27 mouse cellular contexts compared by ENCODE assay signal in genomic region chr3:103242156-103242555, GRCm38 (mm10). TPM values are rescaled to one million over a fixed set of nuclear protein-coding genes. Genes with fewer than 3 reads are reported as not detected.
DNase-seq lines count a peak whose midpoint lies in the region; ATAC-seq and TF ChIP-seq lines count a peak whose summit lies in the region.
"Had no signal": no experiment of that assay in that cellular context is flagged by ENCODE, and none has a peak within 500 bp of the region (broad histone marks: within the 10 kb centered on the region; RNA-seq: fewer than 3 reads in every experiment).

No protein-coding gene starts in this region.

- intact Hi-C loops in left cerebral cortex, adult 2 months (cut with DNase I) = no loop called here
- intact Hi-C loops in gastrocnemius, postnatal 14 days (cut with DNase I; ENCODE audit: low total_unique reads) = no loop called here

- H3K27ac ChIP-seq in left cerebral cortex, adult 2 months = 0 out of 2 replicates have a peak overlapping the region, but pooled peaks have one; percentile 2
- peak overlapping the region; percentile 51 for H3K27ac ChIP-seq in embryonic fibroblast, embryonic 13.5 days (ENCODE audit: insufficient read depth, low read length)
- no peak overlapping the region for H3K27ac ChIP-seq in hindbrain, embryonic 12.5 days
- H3K27ac ChIP-seq: embryonic facial prominence, embryonic 10.5 days; embryonic facial prominence, embryonic 12.5 days; forebrain, embryonic 10.5 days; forebrain, embryonic 12.5 days had no signal

- H3K36me3 ChIP-seq in hindbrain, embryonic 12.5 days = no peaks in the 10 kb centered on the region
- H3K36me3 ChIP-seq: embryonic facial prominence, embryonic 10.5 days; embryonic facial prominence, embryonic 12.5 days; forebrain, embryonic 10.5 days; forebrain, embryonic 12.5 days; G1E had no signal

- H3K27me3 ChIP-seq in hindbrain, embryonic 12.5 days = no peaks in the 10 kb centered on the region
- H3K27me3 ChIP-seq: CH12.LX; embryonic facial prominence, embryonic 12.5 days; forebrain, embryonic 12.5 days; Patski had no signal

- no peak for TF ChIP-seq POLR2A in embryonic fibroblast, embryonic 13.5 days (IDR thresholded peaks at IDR 0.05; ENCODE audit: low read depth, low read length)

- no peaks in the 10 kb centered on the region for H3K4me1 ChIP-seq in embryonic fibroblast, embryonic 13.5 days (ENCODE audit: control insufficient read depth, insufficient read depth, low read length)
- H3K4me1 ChIP-seq in hindbrain, embryonic 12.5 days = no peaks in the 10 kb centered on the region
- H3K4me1 ChIP-seq: embryonic facial prominence, embryonic 10.5 days; embryonic facial prominence, embryonic 12.5 days; forebrain, embryonic 10.5 days; forebrain, embryonic 12.5 days had no signal

- no peak for DNase-seq in frontal cortex, postnatal 14 days (ENCODE audit: low spot score in 2 of 2)
- DNase-seq in left cerebral cortex, adult 2 months (ENCODE audit: extremely low spot score in 1 of 2, low spot score in 2 of 2) = no peak
- DNase-seq in left cerebral cortex, adult 9 months (ENCODE audit: low spot score in 2 of 2) = no peak
- peak; percentile 45 for DNase-seq in brain, adult 2 months (ENCODE audit: low read depth, low spot score)
- DNase-seq in gastrocnemius, postnatal 14 days = no peak
- DNase-seq: adrenal gland, adult 8-10 months; adrenal gland, postnatal 14 days; B cell, adult 2 months; cerebellum, adult 11 months; cerebellum, adult 18-20 months; cerebellum, adult 8-10 months; cerebellum, adult 9-11 months had no signal

- no peaks in the 10 kb centered on the region for H3K9me3 ChIP-seq in hindbrain, embryonic 12.5 days (replicated peaks)
- H3K9me3 ChIP-seq: embryonic facial prominence, embryonic 10.5 days; embryonic facial prominence, embryonic 12.5 days; forebrain, embryonic 10.5 days; forebrain, embryonic 12.5 days had no signal

- WGBS in hindbrain, embryonic 12.5 days = 92% methylated on average over 3 of the region's 3 CpGs

- H3K4me2 ChIP-seq in hindbrain, embryonic 12.5 days (replicated peaks) = no peak overlapping the region
- H3K4me2 ChIP-seq: embryonic facial prominence, embryonic 12.5 days; forebrain, embryonic 12.5 days had no signal

- no peak overlapping the region for H3K4me3 ChIP-seq in left cerebral cortex, adult 2 months
- no peak overlapping the region for H3K4me3 ChIP-seq in embryonic fibroblast, embryonic 13.5 days (ENCODE audit: insufficient read depth, low read length)
- no peak overlapping the region for H3K4me3 ChIP-seq in hindbrain, embryonic 12.5 days
- H3K4me3 ChIP-seq: embryonic facial prominence, embryonic 10.5 days; embryonic facial prominence, embryonic 12.5 days; erythroblast, embryonic 14.5 days; forebrain, embryonic 10.5 days; forebrain, embryonic 12.5 days had no signal

- no peak overlapping the region for H3K9ac ChIP-seq in hindbrain, embryonic 12.5 days
- H3K9ac ChIP-seq: embryonic facial prominence, embryonic 12.5 days; forebrain, embryonic 12.5 days had no signal

- ATAC-seq in frontal cortex, adult (ENCODE audit: low TSS enrichment) = peak; percentile 90
- ATAC-seq in hindbrain, embryonic 12.5 days (ENCODE audit: low FRiP score) = no peak
- ATAC-seq: activated CD4-positive, CD25-positive, alpha-beta regulatory T cell, adult 4 months; CD4-positive, CD25-positive, alpha-beta regulatory T cell, adult 4 months; forebrain, embryonic 14.5 days; forebrain, embryonic 16.5 days; Patski had no signal

- TF ChIP-seq CTCF in left cerebral cortex, adult 2 months (IDR thresholded peaks at IDR 0.05) = no peak
- TF ChIP-seq CTCF in embryonic fibroblast, embryonic 13.5 days (IDR thresholded peaks at IDR 0.05; ENCODE audit: borderline replicate concordance, insufficient read depth, low read length) = no peak

RNA-seq across cellular contexts. Expression of gene Trim33, which starts 36.9 kb away (rescaled TPM):
- total RNA-seq in left cerebral cortex, adult 2 months (2021) = 10 to 100 TPM; 56.5 to 56.7 TPM
- polyA plus RNA-seq in embryonic fibroblast, embryonic 13.5 days (2011; ENCODE audit: insufficient read length, low read depth, missing spikeins) = 43.5 and 47.5 TPM in 2 replicates
- polyA plus RNA-seq in hindbrain, embryonic 12.5 days (2016; fragmentation: Nextera tagmentation; extraction: Ambion mirVana) = 39.2 and 42.6 TPM in 2 replicates
- 10 to 100 TPM; 10.6 to 10.7 TPM for total RNA-seq in gastrocnemius, postnatal 14 days (2021)

Comparison
In these comparisons a context has a peak if more than half of its experiments do, and no peak if none do; other contexts are left out.
1. RNA of gene Trim33, which starts 36.9 kb away (total RNA-seq): 56.5 to 56.7 TPM in left cerebral cortex, adult 2 months; 10.6 to 10.7 TPM in gastrocnemius, postnatal 14 days; every median in the first group is over 4 times any median in the second.